Mouse (Mus musculus): Measurements from ENCODE around the gene Mrps35. TPM values are rescaled to one million over a fixed set of nuclear protein-coding genes. Genes with fewer than 3 reads are reported as not detected.

The Mrps35 gene
- polyA plus RNA-seq, 1 experiment: 0.45 TPM

DNA sequence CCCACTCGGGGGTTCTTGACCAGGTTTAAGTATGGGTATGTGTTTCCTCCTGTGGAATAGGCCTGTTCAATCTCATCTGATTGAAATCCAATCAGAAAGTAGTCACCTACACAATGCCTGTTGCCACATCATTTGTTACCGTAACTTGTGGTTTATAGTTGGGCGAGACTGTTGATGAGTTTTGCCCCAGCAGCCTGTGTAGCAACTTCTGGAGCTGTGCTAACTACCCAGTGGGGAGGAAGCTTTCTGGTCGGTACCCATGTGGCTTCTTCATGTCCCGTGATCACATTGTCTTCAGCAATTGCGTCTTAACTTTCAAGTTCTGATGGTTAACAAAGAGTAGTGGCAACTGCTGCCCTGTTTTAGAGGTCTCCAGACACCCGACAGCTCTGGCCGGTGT, 9.1 kb downstream of the Mrps35 start:
- H3K4me3 ChIP-seq (replicated peaks): no peak overlapping the region
- H3K27me3 ChIP-seq (ENCODE audit: control insufficient read depth): no peaks in the 10 kb centered on the region
- peaks cover 71% of the 10 kb centered on the region for H3K36me3 ChIP-seq (ENCODE audit: control insufficient read depth)
- no peaks in the 10 kb centered on the region for H3K4me1 ChIP-seq (ENCODE audit: control insufficient read depth)
- H3K9me3 ChIP-seq (ENCODE audit: control insufficient read depth, low read length): no peaks in the 10 kb centered on the region
- no peak for TF ChIP-seq TAL1 (IDR thresholded peaks at IDR 0.05; ENCODE audit: low read length)
- TF ChIP-seq GATA1 (IDR thresholded peaks at IDR 0.05; ENCODE audit: low read length): no peak

- Histone ChIP-seq H3K4me3 (replicated peaks) (no peak overlapping the region), H3K36me3 (ENCODE audit: control insufficient read depth) (peaks cover 70% of the 10 kb centered on the region)
Measured at GRCm38 (mm10) chr6:147052440-147052839, 9.9 kb downstream of the Mrps35 start.

GRCm38 (mm10) chr6:147053785-147054646, 11.5 kb downstream of the Mrps35 start:
- Histone ChIP-seq H3K9me3 (ENCODE audit: control insufficient read depth, low read length) (no peaks in the 10 kb centered on the region), H3K4me3 (replicated peaks) (no peak overlapping the region), H3K27me3 (ENCODE audit: control insufficient read depth) (no peaks in the 10 kb centered on the region), H3K4me1 (ENCODE audit: control insufficient read depth) (no peaks in the 10 kb centered on the region), H3K36me3 (ENCODE audit: control insufficient read depth) (peaks cover 70% of the 10 kb centered on the region)
- no peak for TF ChIP-seq TAL1 (IDR thresholded peaks at IDR 0.05; ENCODE audit: low read length)
- TF ChIP-seq GATA1 (IDR thresholded peaks at IDR 0.05; ENCODE audit: low read length): no peak

More at GRCm38 (mm10) chr6:147052440-147052839, 9.9 kb downstream of the Mrps35 start:
- Histone ChIP-seq H3K9me3 (ENCODE audit: control insufficient read depth, low read length) (no peaks in the 10 kb centered on the region), H3K4me1 (ENCODE audit: control insufficient read depth) (no peaks in the 10 kb centered on the region), H3K27me3 (ENCODE audit: control insufficient read depth) (no peaks in the 10 kb centered on the region)
- TF ChIP-seq TAL1 (IDR thresholded peaks at IDR 0.05; ENCODE audit: low read length) (no peak), GATA1 (IDR thresholded peaks at IDR 0.05; ENCODE audit: low read length) (no peak)

- peaks cover 62% of the 10 kb centered on the region for H3K36me3 ChIP-seq (ENCODE audit: control insufficient read depth)
Measured at GRCm38 (mm10) chr6:147055374-147055977, 12.9 kb downstream of the Mrps35 start.

DNA sequence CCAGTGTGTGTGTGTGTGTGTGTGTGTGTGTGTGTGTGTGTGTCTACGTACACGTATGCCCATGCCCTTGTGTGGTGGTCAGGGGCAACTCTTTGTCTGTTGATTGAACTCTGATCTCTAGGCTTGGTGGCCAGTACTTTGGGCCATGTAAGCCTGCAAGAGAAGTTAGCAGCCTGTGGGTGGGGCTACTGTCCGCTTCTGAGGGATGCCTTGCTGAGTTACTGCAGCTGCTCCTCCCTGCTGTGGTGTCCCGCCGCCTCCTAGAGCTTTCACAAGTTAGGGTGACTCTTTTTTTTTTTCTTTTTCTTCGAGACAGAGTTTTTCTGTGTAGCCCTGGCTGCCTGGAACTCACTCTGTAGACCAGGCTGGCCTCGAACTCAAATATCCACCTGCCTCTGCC, 16.8 kb downstream of the Mrps35 start:
- Histone ChIP-seq H3K4me1 (ENCODE audit: control insufficient read depth) (no peaks in the 10 kb centered on the region), H3K36me3 (ENCODE audit: control insufficient read depth) (peaks cover 64% of the 10 kb centered on the region), H3K9me3 (ENCODE audit: control insufficient read depth, low read length) (no peaks in the 10 kb centered on the region), H3K4me3 (replicated peaks) (no peak overlapping the region), H3K27me3 (ENCODE audit: control insufficient read depth) (no peaks in the 10 kb centered on the region)
- TF ChIP-seq GATA1 (IDR thresholded peaks at IDR 0.05; ENCODE audit: low read length) (no peak), TAL1 (IDR thresholded peaks at IDR 0.05; ENCODE audit: low read length) (no peak)

More at GRCm38 (mm10) chr6:147055374-147055977, 12.9 kb downstream of the Mrps35 start:
- Histone ChIP-seq H3K9me3 (ENCODE audit: control insufficient read depth, low read length) (no peaks in the 10 kb centered on the region), H3K4me3 (replicated peaks) (no peak overlapping the region), H3K4me1 (ENCODE audit: control insufficient read depth) (no peaks in the 10 kb centered on the region), H3K27me3 (ENCODE audit: control insufficient read depth) (no peaks in the 10 kb centered on the region)
- no peak for TF ChIP-seq TAL1 (IDR thresholded peaks at IDR 0.05; ENCODE audit: low read length)
- no peak for TF ChIP-seq GATA1 (IDR thresholded peaks at IDR 0.05; ENCODE audit: low read length)

DNA sequence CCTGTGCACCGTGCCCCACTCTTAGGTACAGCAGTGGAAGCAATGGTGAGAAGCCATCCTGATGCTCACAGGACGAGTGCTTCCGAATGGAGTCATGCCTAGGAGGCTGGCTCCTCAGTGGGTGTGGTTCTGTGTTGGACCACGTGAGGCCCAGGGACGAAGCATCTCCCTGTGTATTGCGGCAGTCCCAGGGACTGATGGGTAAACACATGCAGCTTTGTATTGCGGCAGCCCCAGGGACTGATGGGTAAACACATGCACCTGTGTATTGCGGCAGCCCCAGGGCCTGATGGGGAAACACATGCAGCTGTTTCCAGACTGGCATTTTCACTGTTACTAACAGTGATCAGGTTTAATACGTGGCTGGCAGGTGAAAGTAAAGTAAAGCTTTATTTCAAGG, 19.1 kb downstream of the Mrps35 start:
- no peaks in the 10 kb centered on the region for H3K27me3 ChIP-seq (ENCODE audit: control insufficient read depth)
- TF ChIP-seq GATA1 (IDR thresholded peaks at IDR 0.05; ENCODE audit: low read length) (no peak), TAL1 (IDR thresholded peaks at IDR 0.05; ENCODE audit: low read length) (no peak)
- no peak overlapping the region for H3K4me3 ChIP-seq (replicated peaks)
- H3K36me3 ChIP-seq (ENCODE audit: control insufficient read depth): peaks cover 51% of the 10 kb centered on the region
- no peaks in the 10 kb centered on the region for H3K9me3 ChIP-seq (ENCODE audit: control insufficient read depth, low read length)
- H3K4me1 ChIP-seq (ENCODE audit: control insufficient read depth): no peaks in the 10 kb centered on the region

GRCm38 (mm10) chr6:147062034-147062433, 19.5 kb downstream of the Mrps35 start:
- no peak for TF ChIP-seq TAL1 (IDR thresholded peaks at IDR 0.05; ENCODE audit: low read length)
- no peak for TF ChIP-seq GATA1 (IDR thresholded peaks at IDR 0.05; ENCODE audit: low read length)
- Histone ChIP-seq H3K4me1 (ENCODE audit: control insufficient read depth) (no peaks in the 10 kb centered on the region), H3K36me3 (ENCODE audit: control insufficient read depth) (peaks cover 54% of the 10 kb centered on the region), H3K27me3 (ENCODE audit: control insufficient read depth) (no peaks in the 10 kb centered on the region), H3K4me3 (replicated peaks) (no peak overlapping the region), H3K9me3 (ENCODE audit: control insufficient read depth, low read length) (no peaks in the 10 kb centered on the region)

DNA sequence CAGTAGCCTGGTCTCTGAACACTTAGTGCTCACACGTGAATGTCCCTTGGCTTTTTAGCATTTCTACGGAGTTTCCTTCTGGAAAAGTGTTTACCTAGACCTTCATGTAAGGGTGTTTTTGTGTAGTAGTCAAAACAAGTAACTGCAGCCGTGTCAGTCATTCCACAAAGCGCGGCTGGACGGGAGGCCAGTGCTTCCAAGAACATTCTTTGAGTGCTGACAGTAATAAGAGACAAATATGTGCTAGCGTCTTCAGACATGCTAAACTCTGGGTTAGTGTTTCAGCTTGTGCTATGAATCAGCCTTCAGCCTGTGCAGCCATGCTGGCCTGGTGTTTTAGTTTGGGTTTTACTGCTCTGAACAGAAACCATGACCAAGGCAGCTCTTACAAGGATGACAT, 20.1 kb downstream of the Mrps35 start:
- TF ChIP-seq GATA1 (IDR thresholded peaks at IDR 0.05; ENCODE audit: low read length) (no peak), TAL1 (IDR thresholded peaks at IDR 0.05; ENCODE audit: low read length) (no peak)
- no peak overlapping the region for H3K4me3 ChIP-seq (replicated peaks)
- H3K27me3 ChIP-seq (ENCODE audit: control insufficient read depth): no peaks in the 10 kb centered on the region
- H3K36me3 ChIP-seq (ENCODE audit: control insufficient read depth): peaks cover 54% of the 10 kb centered on the region
- H3K9me3 ChIP-seq (ENCODE audit: control insufficient read depth, low read length): no peaks in the 10 kb centered on the region
- no peaks in the 10 kb centered on the region for H3K4me1 ChIP-seq (ENCODE audit: control insufficient read depth)

DNA sequence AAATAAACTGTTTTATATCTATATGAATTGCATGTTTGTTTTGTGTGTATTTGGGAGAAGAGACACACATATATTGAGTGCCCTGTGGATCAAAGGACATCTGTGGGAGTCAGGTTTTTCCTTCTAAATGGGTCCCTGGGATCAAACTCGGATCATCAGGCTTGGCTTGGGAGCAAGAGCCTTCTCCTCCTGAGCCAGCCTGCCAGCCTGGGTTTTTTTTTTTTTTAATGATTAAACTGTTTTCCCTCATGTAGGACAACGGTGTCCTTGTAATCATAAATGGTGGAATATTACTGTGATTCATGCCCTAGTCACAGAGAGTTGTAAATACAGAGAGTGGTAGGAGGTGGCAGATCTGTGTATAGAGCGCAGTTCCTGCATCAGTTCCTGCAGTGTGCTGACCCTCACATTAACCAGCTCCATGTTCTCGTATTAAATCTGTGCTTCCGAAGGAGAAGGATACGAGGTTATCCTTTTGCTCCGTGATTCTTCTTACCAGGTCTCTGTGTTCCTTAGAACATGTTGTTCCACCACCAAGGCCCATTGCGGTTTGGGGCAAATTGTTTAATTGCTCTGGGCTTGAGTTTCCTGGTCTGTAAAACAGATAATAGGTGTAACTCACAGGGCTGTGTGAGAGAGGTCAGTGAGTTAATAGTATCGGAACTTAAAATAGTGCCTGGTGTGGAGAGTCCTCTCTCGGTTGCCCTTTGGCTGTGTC, 21.8 kb downstream of the Mrps35 start:
- Histone ChIP-seq H3K9me3 (ENCODE audit: control insufficient read depth, low read length) (no peaks in the 10 kb centered on the region), H3K36me3 (ENCODE audit: control insufficient read depth) (peaks cover 46% of the 10 kb centered on the region), H3K4me1 (ENCODE audit: control insufficient read depth) (no peaks in the 10 kb centered on the region), H3K27me3 (ENCODE audit: control insufficient read depth) (no peaks in the 10 kb centered on the region), H3K4me3 (replicated peaks) (no peak overlapping the region)
- TF ChIP-seq TAL1 (IDR thresholded peaks at IDR 0.05; ENCODE audit: low read length): no peak
- TF ChIP-seq GATA1 (IDR thresholded peaks at IDR 0.05; ENCODE audit: low read length): no peak
